Mouse (Mus musculus): Measurements from ENCODE around the gene Crim1.

DNA sequence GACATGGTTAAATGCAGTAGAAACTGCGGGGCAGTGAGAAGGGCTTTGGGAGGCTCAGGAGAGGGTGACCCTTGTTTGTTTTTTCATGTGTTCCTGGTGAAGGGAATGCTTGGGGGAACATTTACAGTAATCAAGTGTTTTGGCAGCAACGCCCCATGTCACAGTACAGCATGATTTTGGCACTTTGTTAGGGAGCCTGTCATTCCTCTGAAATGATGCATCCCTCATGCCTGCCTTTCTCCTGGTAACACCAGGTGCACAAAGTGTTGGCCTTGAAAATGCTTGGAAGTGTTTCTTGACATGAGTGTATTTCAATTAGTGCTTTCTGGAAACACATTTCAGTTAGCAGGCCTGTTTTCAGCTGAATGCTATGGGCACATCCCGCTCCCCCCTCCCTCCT, 2.7 kb downstream of the Crim1 start:
- TF ChIP-seq GATA1 (IDR thresholded peaks at IDR 0.05; ENCODE audit: borderline replicate concordance, low read length) = no peak
- no peak for TF ChIP-seq FLI1 (IDR thresholded peaks at IDR 0.05; ENCODE audit: low read length)
